Mouse (Mus musculus) embryonic fibroblast, embryonic 13.5 days (primary cell): ENCODE data around the gene Abhd18.

Experiments used
- CTCF ChIP-seq: IDR thresholded peaks from 2 replicates; pipeline ENCODE4 v1.5.1; 2011; ENCODE audit warnings: mild to moderate bottlenecking, control low read depth, low read length, moderate library complexity, borderline replicate concordance; ENCODE audit not compliant: insufficient read depth
- POLR2A ChIP-seq: IDR thresholded peaks from 2 replicates; pipeline ENCODE4 v1.6.1; 2011; ENCODE audit warnings: low read depth, mild to moderate bottlenecking, control low read depth, low read length, moderate library complexity

DNA sequence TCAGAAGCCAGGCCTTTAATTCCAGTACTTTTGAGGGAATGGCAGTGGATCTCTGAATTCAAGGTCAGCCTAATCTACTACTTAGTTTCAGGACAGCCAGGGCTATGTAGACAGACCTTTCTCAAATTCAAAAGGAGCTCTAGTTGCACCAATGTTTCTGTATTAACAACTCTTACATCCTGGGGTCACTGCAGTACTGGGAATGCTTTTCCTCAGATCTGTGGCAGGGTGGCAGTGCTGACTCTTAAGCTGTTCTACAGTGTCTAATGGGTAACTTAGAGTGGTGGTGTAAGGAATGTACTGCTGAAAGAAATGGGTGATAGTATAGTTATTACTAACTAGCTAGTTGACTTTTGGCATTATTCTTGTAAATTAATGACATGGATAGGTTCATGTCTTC is 105.8 kb downstream of the Abhd18 start:
- TF ChIP-seq POLR2A (no peak), CTCF (no peak)
